Mouse (Mus musculus): ENCODE data around the gene Kat2b. TPM values are rescaled to one million over a fixed set of nuclear protein-coding genes. Genes with fewer than 3 reads are reported as not detected.
"Not testable (repeated sequence)": the region's sequence is repeated elsewhere in the genome, so short reads cannot be mapped to it uniquely, and the experiment has no call there.

The Kat2b gene
- total RNA-seq, 2 experiments from 2014 or later: 68.5 to 76.6 TPM

GRCm38 (mm10) chr17:53657391-53657790 lies 90.7 kb downstream of the Kat2b start:
- not testable (repeated sequence) for DNase-seq (ENCODE audit: low spot score in 2 of 2)

- DNase-seq (ENCODE audit: low spot score in 2 of 2): no peak
Observed at GRCm38 (mm10) chr17:53658668-53659067, 92.0 kb downstream of the Kat2b start.

- DNase-seq (ENCODE audit: low spot score in 2 of 2): no peak
Observed at GRCm38 (mm10) chr17:53659230-53659629, 92.6 kb downstream of the Kat2b start.

GRCm38 (mm10) chr17:53659738-53660137 lies 93.1 kb downstream of the Kat2b start:
- DNase-seq (ENCODE audit: low spot score in 2 of 2): no peak

- DNase-seq (ENCODE audit: low spot score in 2 of 2): no peak
Observed at GRCm38 (mm10) chr17:53661056-53661840, 94.6 kb downstream of the Kat2b start.

- DNase-seq (ENCODE audit: low spot score in 2 of 2): no peak
Observed at GRCm38 (mm10) chr17:53664267-53664666, 97.6 kb downstream of the Kat2b start.

GRCm38 (mm10) chr17:53664703-53665382 lies 98.2 kb downstream of the Kat2b start:
- no peak for DNase-seq (ENCODE audit: low spot score in 2 of 2)

- no peak for DNase-seq (ENCODE audit: low spot score in 2 of 2)
Observed at GRCm38 (mm10) chr17:53670453-53670852, 103.8 kb downstream of the Kat2b start.

GRCm38 (mm10) chr17:53678716-53679115 lies 112.1 kb downstream of the Kat2b start:
- no peak for DNase-seq (ENCODE audit: low spot score in 2 of 2)

GRCm38 (mm10) chr17:53688321-53688720 lies 121.7 kb downstream of the Kat2b start:
- no peak for DNase-seq (ENCODE audit: low spot score in 2 of 2)

- peak; percentile 95 to 97 for DNase-seq (ENCODE audit: low spot score in 2 of 2)
Observed at GRCm38 (mm10) chr17:53688877-53689802, 122.5 kb downstream of the Kat2b start, which contains the start of gene Sgo1. Gene Sgo1, minus strand, starts transcription at chr17:53689333.

GRCm38 (mm10) chr17:53689946-53690345 lies 123.3 kb downstream of the Kat2b start:
- DNase-seq (ENCODE audit: low spot score in 2 of 2): no peak

GRCm38 (mm10) chr17:53694039-53694438 lies 127.4 kb downstream of the Kat2b start:
- no peak for DNase-seq (ENCODE audit: low spot score in 2 of 2)

GRCm38 (mm10) chr17:53697521-53697920 lies 130.9 kb downstream of the Kat2b start:
- DNase-seq (ENCODE audit: low spot score in 2 of 2): not testable (repeated sequence)

GRCm38 (mm10) chr17:53714453-53714852 lies 147.8 kb downstream of the Kat2b start:
- DNase-seq (ENCODE audit: low spot score in 2 of 2): no peak

- DNase-seq (ENCODE audit: low spot score in 2 of 2): not testable (repeated sequence)
Observed at GRCm38 (mm10) chr17:53715161-53715560, 148.5 kb downstream of the Kat2b start.

GRCm38 (mm10) chr17:53718474-53718873 lies 151.8 kb downstream of the Kat2b start:
- no peak for DNase-seq (ENCODE audit: low spot score in 2 of 2)

- not testable (repeated sequence) for DNase-seq (ENCODE audit: low spot score in 2 of 2)
Observed at GRCm38 (mm10) chr17:53718916-53719315, 152.3 kb downstream of the Kat2b start.
